Mouse (Mus musculus) WW6 (cell line): Measurements from ENCODE around the gene Svop.

Experiments used
- DNase-seq: peaks from one replicate; pipeline ENCODE4 v3.0.0-alpha.2; 2013; ENCODE audit warnings: low read depth, low spot score

Gene Svop

GRCm38 (mm10) chr5:113999382-113999781 lies 92.0 kb downstream of the Svop start:
- DNase-seq, result no peak

- DNase-seq, result no peak
Measured at GRCm38 (mm10) chr5:113996458-113996857, 94.9 kb downstream of the Svop start.

- no peak for DNase-seq
Measured at GRCm38 (mm10) chr5:113993487-113994465, 97.6 kb downstream of the Svop start, which contains the start of gene Ssh1. Gene Ssh1, minus strand, starts transcription at chr5:113993894.

- no peak for DNase-seq
Measured at GRCm38 (mm10) chr5:113993031-113993486, 98.3 kb downstream of the Svop start.

GRCm38 (mm10) chr5:113992339-113992831 lies 99.0 kb downstream of the Svop start:
- no peak for DNase-seq

- no peak for DNase-seq
Measured at GRCm38 (mm10) chr5:113991141-113991540, 100.2 kb downstream of the Svop start.

GRCm38 (mm10) chr5:113990593-113990992 lies 100.8 kb downstream of the Svop start:
- no peak for DNase-seq

GRCm38 (mm10) chr5:113989437-113990024 lies 101.8 kb downstream of the Svop start:
- no peak for DNase-seq

GRCm38 (mm10) chr5:113986182-113986961 lies 105.0 kb downstream of the Svop start:
- no peak for DNase-seq

GRCm38 (mm10) chr5:113985737-113986136 lies 105.6 kb downstream of the Svop start:
- no peak for DNase-seq

- DNase-seq, result no peak
Measured at GRCm38 (mm10) chr5:113984025-113984740, 107.2 kb downstream of the Svop start.

- DNase-seq, result no peak
Measured at GRCm38 (mm10) chr5:113983541-113983940, 107.8 kb downstream of the Svop start.

- no peak for DNase-seq
Measured at GRCm38 (mm10) chr5:113981843-113982242, 109.5 kb downstream of the Svop start.

GRCm38 (mm10) chr5:113981171-113981570 lies 110.2 kb downstream of the Svop start:
- DNase-seq, result no peak

GRCm38 (mm10) chr5:113980511-113980910 lies 110.9 kb downstream of the Svop start:
- DNase-seq, result no peak

- DNase-seq, result no peak
Measured at GRCm38 (mm10) chr5:113977309-113977708, 114.1 kb downstream of the Svop start.
